Mouse (Mus musculus): ENCODE results near the gene Pnpla2. TPM values are rescaled to one million over a fixed set of nuclear protein-coding genes. Genes with fewer than 3 reads are reported as not detected.

Pnpla2 gene
- polyA plus RNA-seq, 3 experiments from 2014 or later, result 49.4 to 68.0 (median 63.9) TPM

DNA sequence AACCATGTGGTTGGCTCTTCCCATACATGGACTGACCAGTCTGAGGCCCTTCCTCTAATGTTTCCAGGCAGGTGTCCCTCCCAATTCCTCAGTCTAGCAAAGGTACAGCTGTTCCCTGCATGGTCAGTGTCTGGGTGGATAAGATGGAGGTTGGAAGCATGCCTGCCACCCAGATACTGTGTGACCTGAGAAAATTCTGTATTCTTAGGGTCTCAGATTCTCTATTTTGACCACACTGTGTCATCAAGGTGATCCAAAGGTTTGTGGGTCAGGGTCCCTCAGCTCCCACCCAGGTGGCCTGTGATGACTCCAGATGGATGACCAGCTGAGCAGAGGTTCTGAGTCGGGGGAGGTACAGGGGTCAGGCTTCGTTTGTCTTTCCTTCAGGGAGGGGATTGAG is 30.2 kb downstream of the Pnpla2 start:
- no peak for ATAC-seq

- ATAC-seq, result no peak
Observed at GRCm38 (mm10) chr7:141485606-141486005, 30.6 kb downstream of the Pnpla2 start.

- ATAC-seq, result no peak
Observed at GRCm38 (mm10) chr7:141486239-141486638, 31.2 kb downstream of the Pnpla2 start.

GRCm38 (mm10) chr7:141487141-141487540 is 32.1 kb downstream of the Pnpla2 start:
- no peak for ATAC-seq

DNA sequence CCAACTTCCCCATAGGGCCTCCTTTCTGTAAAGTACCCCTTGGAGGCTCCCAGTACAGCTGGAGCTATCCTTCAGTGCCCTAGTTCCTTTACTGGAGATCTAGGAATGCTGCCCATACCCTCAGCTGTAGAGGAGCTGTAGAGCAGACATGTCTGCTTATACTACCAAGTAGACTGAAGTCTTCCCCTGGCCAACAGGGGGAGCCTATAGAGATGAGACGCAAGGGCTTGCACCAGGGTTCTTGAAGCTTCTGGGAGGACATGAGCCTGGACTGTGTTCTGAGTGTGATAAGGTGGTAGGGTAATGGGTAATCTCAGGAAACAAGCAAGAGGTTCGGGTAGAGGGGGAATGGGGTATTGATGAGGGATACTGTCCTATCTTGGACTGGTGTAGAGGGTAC is 36.2 kb downstream of the Pnpla2 start:
- no peak for ATAC-seq

GRCm38 (mm10) chr7:141492738-141493137 is 37.7 kb downstream of the Pnpla2 start:
- no peak for ATAC-seq

GRCm38 (mm10) chr7:141493729-141494128 is 38.7 kb downstream of the Pnpla2 start:
- no peak for ATAC-seq

DNA sequence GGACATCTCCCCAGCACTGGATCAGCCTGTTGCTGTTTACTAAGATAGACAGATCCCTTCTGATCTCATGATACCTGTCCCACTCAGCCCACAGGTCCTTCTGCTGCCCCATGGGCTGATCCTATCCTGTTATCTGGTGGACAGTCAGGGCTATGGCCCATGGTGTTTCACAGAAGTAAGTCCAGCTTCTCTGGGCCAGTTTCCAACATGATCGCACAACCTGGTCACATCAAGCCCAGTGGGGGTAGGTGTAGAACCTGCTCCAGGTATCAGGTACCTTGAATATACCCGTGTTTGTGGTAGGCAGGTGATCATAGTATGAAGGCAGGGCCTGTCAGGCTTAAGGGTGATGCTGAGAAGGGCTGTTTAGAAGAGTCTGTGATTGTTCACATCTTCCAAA is 40.4 kb downstream of the Pnpla2 start:
- no peak for ATAC-seq

GRCm38 (mm10) chr7:141495940-141496339 is 40.9 kb downstream of the Pnpla2 start:
- no peak for ATAC-seq

DNA sequence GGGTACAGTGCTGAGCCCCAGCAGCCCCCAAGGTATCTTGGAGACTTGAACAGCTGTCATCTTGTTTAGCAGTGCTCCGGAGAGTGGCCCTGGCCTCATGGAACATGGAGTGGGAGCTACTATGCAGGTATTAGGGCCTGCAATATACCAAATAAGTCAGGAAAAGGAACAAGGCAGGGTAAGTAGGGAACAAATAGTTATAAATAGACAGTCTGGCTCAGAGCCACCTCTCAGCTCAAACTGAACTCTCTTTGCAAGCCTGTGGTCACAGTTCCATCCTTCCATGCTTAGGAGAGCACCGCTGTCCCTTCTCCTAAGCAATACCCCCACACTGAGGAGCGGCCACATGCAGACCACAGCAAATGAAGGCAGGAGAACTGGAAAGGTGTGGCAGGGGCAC is 42.6 kb downstream of the Pnpla2 start:
- ATAC-seq, result no peak

- no peak for ATAC-seq
Observed at GRCm38 (mm10) chr7:141501820-141502555, 47.0 kb downstream of the Pnpla2 start.

DNA sequence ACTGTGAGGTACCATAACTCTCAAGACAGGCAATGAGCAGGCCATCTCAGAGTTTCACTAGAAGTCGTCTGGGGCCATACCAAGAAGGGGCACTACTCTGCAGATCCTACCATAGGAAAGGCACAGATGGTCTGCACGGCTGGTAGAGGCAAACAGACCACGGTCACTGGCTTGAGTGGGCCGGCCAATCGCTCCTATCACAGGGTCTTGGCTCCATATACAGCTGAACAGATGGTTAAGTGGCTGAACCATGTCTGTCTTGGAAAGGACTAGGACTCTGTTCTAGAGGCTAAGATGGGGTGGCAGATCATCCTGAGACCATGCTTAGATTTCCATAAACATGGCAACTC is 47.5 kb downstream of the Pnpla2 start:
- no peak for ATAC-seq

GRCm38 (mm10) chr7:141506278-141506677 is 51.3 kb downstream of the Pnpla2 start:
- no peak for ATAC-seq

GRCm38 (mm10) chr7:141508160-141508559 is 53.2 kb downstream of the Pnpla2 start:
- ATAC-seq, result no peak

- no peak for ATAC-seq
Observed at GRCm38 (mm10) chr7:141510196-141510595, 55.2 kb downstream of the Pnpla2 start.

Other genes with a start within 250 kb of the Pnpla2 start
- 10 to 100 TPM in 1 of 3 experiments, 1 to 10 TPM in 2; 4.6 to 11.3 (median 8.5) TPM for gene Lmntd2, start 241.1 kb upstream of the Pnpla2 start, polyA plus RNA-seq (2017; shearing (Covaris generic))
- 10 to 100 TPM in 2 of 3 experiments, 1 to 10 TPM in 1; 9.2 to 15.0 (median 13.7) TPM for gene Rassf7, start 239.3 kb upstream of the Pnpla2 start, polyA plus RNA-seq (2017; shearing (Covaris generic))
- gene Phrf1, start 226.4 kb upstream of the Pnpla2 start, polyA plus RNA-seq (2017; shearing (Covaris generic)), result 10 to 100 TPM; 40.5 to 51.6 (median 46.7) TPM
- gene Irf7, start 188.7 kb upstream of the Pnpla2 start, polyA plus RNA-seq (2017; shearing (Covaris generic)), result 100 to 1,000 TPM in 2 of 3 experiments, 10 to 100 TPM in 1; 95.5 to 112 (median 100) TPM
- not detected for gene Cdhr5, start 178.4 kb upstream of the Pnpla2 start, polyA plus RNA-seq (2017; shearing (Covaris generic))
- gene Sct, start 176.1 kb upstream of the Pnpla2 start, polyA plus RNA-seq (2017; shearing (Covaris generic)), result not detected
- gene Drd4, start 163.2 kb upstream of the Pnpla2 start, polyA plus RNA-seq (2017; shearing (Covaris generic)), result not detected
- gene Deaf1, start 127.5 kb upstream of the Pnpla2 start, polyA plus RNA-seq (2017; shearing (Covaris generic)), result 10 to 100 TPM; 17.6 to 37.9 (median 34.6) TPM
- 10 to 100 TPM; 27.1 to 41.1 (median 39.1) TPM for gene Tmem80, start 127.5 kb upstream of the Pnpla2 start, polyA plus RNA-seq (2017; shearing (Covaris generic))
- gene Eps8l2, start 116.3 kb upstream of the Pnpla2 start, polyA plus RNA-seq (2017; shearing (Covaris generic)), result not detected
- gene Taldo1, start 63.0 kb upstream of the Pnpla2 start, polyA plus RNA-seq (2017; shearing (Covaris generic)), result 100 to 1,000 TPM; 271 to 329 (median 303) TPM
- gene Gatd1, start 41.1 kb upstream of the Pnpla2 start, polyA plus RNA-seq (2017; shearing (Covaris generic)), result 100 to 1,000 TPM in 1 of 3 experiments, 10 to 100 TPM in 2; 70.1 to 108 (median 91.4) TPM
- 1 to 10 TPM in 1 of 3 experiments, not detected in 2; 1.7 TPM for gene Cend1, start 25.7 kb upstream of the Pnpla2 start, polyA plus RNA-seq (2017; shearing (Covaris generic))
- 10 to 100 TPM; 31.4 to 50.6 (median 32.0) TPM for gene Slc25a22, start 17.3 kb upstream of the Pnpla2 start, polyA plus RNA-seq (2017; shearing (Covaris generic))
- gene Pidd1, start 11.2 kb upstream of the Pnpla2 start, polyA plus RNA-seq (2017; shearing (Covaris generic)), result 10 to 100 TPM in 2 of 3 experiments, 1 to 10 TPM in 1; 5.8 to 11.5 (median 10.3) TPM
- gene Rplp2, start 7.8 kb upstream of the Pnpla2 start, polyA plus RNA-seq (2017; shearing (Covaris generic)), result 1,000 to 10,000 TPM; 2,239 to 3,896 (median 3,389) TPM
- gene Cracr2b, start 5.9 kb downstream of the Pnpla2 start, polyA plus RNA-seq (2017; shearing (Covaris generic)), result not detected
- gene Cd151, start 12.2 kb downstream of the Pnpla2 start, polyA plus RNA-seq (2017; shearing (Covaris generic)), result 1 to 10 TPM; 6.0 to 8.7 (median 8.5) TPM
- gene Polr2l, start 19.9 kb downstream of the Pnpla2 start, polyA plus RNA-seq (2017; shearing (Covaris generic)), result 10 to 100 TPM; 15.7 to 24.9 (median 19.9) TPM
- gene Tspan4, start 20.0 kb downstream of the Pnpla2 start, polyA plus RNA-seq (2017; shearing (Covaris generic)), result 1 to 10 TPM; 1.8 to 3.0 (median 2.4) TPM
- 10 to 100 TPM; 13.2 to 23.6 (median 14.6) TPM for gene Chid1, start 84.7 kb downstream of the Pnpla2 start, polyA plus RNA-seq (2017; shearing (Covaris generic))
- 10 to 100 TPM; 12.5 to 16.5 (median 13.6) TPM for gene Ap2a2, start 107.0 kb downstream of the Pnpla2 start, polyA plus RNA-seq (2017; shearing (Covaris generic))
- gene Muc6, start 200.1 kb downstream of the Pnpla2 start, polyA plus RNA-seq (2017; shearing (Covaris generic)), result under 1 TPM; 0.31 to 0.64 (median 0.57) TPM
- not detected for gene Muc2, start 235.1 kb downstream of the Pnpla2 start, polyA plus RNA-seq (2017; shearing (Covaris generic))

All from inflammation-experienced regulatory T-cells, adult 6 months (primary cell).